Mouse (Mus musculus) stomach, postnatal 0 days (tissue): ENCODE data around the gene Gm10097. TPM values are rescaled to one million over a fixed set of nuclear protein-coding genes. Genes with fewer than 3 reads are reported as not detected.

Source experiments
- ATAC-seq: fragments of 200-750 bp; cut with Nextera tagmentation; 2 replicates; pipeline ENCODE4 v1.8.0; 2017; ENCODE audit not compliant: low FRiP score, low TSS enrichment
- DNase-seq: peaks from one replicate; pipeline ENCODE4 v3.0.0-alpha.2; 2016; ENCODE audit warnings: low spot score
- H3K27ac ChIP-seq: fragments of 300-500 bp; sonication (generic); replicated peaks from 2 replicates; pipeline ENCODE4 v1.5.1; 2014; ENCODE audit warnings: mild to moderate bottlenecking, control low read depth
- H3K27me3 ChIP-seq: fragments of 300-500 bp; sonication (generic); 2 replicates; pipeline ENCODE4 v1.6.1; 2014; ENCODE audit warnings: low read length; ENCODE audit not compliant: control insufficient read depth, insufficient read depth
- H3K36me3 ChIP-seq: fragments of 300-500 bp; sonication (generic); 2 replicates; pipeline ENCODE4 v1.6.1; 2014; ENCODE audit warnings: low read length, mixed read lengths; ENCODE audit not compliant: control insufficient read depth, insufficient read depth
- H3K4me1 ChIP-seq: fragments of 300-500 bp; sonication (generic); replicated peaks from 2 replicates; pipeline ENCODE4 v1.6.1; 2014; ENCODE audit warnings: antibody characterized with exemption; ENCODE audit not compliant: control insufficient read depth, insufficient read depth
- H3K4me2 ChIP-seq: fragments of 300-500 bp; sonication (generic); replicated peaks from 2 replicates; pipeline ENCODE4 v1.6.1; 2014; ENCODE audit warnings: low read depth, mild to moderate bottlenecking, control low read depth, moderate library complexity
- H3K4me3 ChIP-seq: fragments of 300-500 bp; sonication (generic); 2 replicates; pipeline ENCODE4 v1.5.1; 2014; ENCODE audit warnings: low read depth, low read length, control low read depth
- H3K9ac ChIP-seq: fragments of 300-500 bp; sonication (generic); 2 replicates; pipeline ENCODE4 v1.6.1; 2014; ENCODE audit warnings: mild to moderate bottlenecking, low read length, control low read depth, mixed read lengths
- H3K9me3 ChIP-seq: fragments of 300-500 bp; sonication (generic); 2 replicates; pipeline ENCODE4 v1.6.1; 2016; ENCODE audit warnings: low read length; ENCODE audit not compliant: control insufficient read depth
- CTCF ChIP-seq: IDR thresholded peaks from 2 replicates; pipeline ENCODE4 v1.5.1; 2016; ENCODE audit warnings: antibody characterized with exemption, low read depth, mild to moderate bottlenecking, moderate library complexity
- EP300 ChIP-seq: optimal IDR thresholded peaks from 2 replicates; pipeline ENCODE3; 2016; ENCODE audit warnings: antibody characterized with exemption
- WGBS: fragments of 180-500 bp; shearing (Covaris S2); extraction: QIAGEN DNeasy Blood & Tissue Kit; methylation state at CpG from one replicate; pipeline ENCODE4 v1.1.7; 2014; 5-methylcytosine and 5-hydroxymethylcytosine counted together
- polyA plus RNA-seq: library from polyadenylated mRNA; unstranded; fragments of >200 nt; fragmentation: Nextera tagmentation; extraction: Ambion mirVana; gene quantifications from 2 replicates; pipeline ENCODE4 v1.2.1, GENCODE M21; 2015

Gene Gm10097
- polyA plus RNA-seq, 1 experiment from 2014 or later: 0.06 TPM

- no peak overlapping the region for H3K9ac ChIP-seq
- H3K4me1 ChIP-seq: no peaks in the 10 kb centered on the region
- H3K36me3 ChIP-seq: 0 out of 2 replicates have a peak, but pooled peaks cover 2% of the 10 kb centered on the region
- ATAC-seq (no peak), DNase-seq (no peak)
- TF ChIP-seq EP300 (no peak), CTCF (no peak)
- H3K4me3 ChIP-seq: no peak overlapping the region
- WGBS: 77% methylated on average over 3 of the region's 3 CpGs
- H3K9me3 ChIP-seq: no peaks in the 10 kb centered on the region
- H3K27me3 ChIP-seq: no peaks in the 10 kb centered on the region
- no peak overlapping the region for H3K4me2 ChIP-seq
- no peak overlapping the region for H3K27ac ChIP-seq
These were observed 12.1 kb upstream of the Gm10097 start for GRCm38 (mm10) chr10:5056940-5057339.

DNA sequence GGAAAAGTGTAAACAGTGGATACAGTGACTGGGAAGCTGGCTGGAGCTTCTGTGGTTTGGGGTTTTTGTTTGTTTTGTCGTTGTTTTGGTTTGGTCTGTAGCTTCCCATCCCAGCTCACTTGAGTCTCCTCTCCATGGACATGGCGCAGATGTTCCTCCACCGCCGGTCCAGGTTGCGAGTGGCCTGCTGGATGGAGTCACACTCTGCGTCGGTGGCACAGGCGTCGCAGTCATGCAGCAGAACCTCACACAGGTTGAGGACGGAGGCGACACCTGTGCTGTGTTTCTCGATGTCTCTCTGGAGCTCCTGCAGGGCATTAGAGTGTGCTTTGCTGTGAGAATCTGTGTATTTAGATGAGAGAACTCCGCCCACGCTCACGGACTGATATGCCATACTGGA, 11.3 kb upstream of the Gm10097 start:
- no peaks in the 10 kb centered on the region for H3K27me3 ChIP-seq
- H3K4me3 ChIP-seq: no peak overlapping the region
- WGBS: 91% methylated on average over 15 of the region's 15 CpGs
- TF ChIP-seq CTCF (no peak), EP300 (no peak)
- H3K9ac ChIP-seq: no peak overlapping the region
- H3K27ac ChIP-seq: no peak overlapping the region
- no peaks in the 10 kb centered on the region for H3K9me3 ChIP-seq
- DNase-seq (no peak), ATAC-seq (no peak)
- H3K4me2 ChIP-seq: no peak overlapping the region
- no peaks in the 10 kb centered on the region for H3K4me1 ChIP-seq
- H3K36me3 ChIP-seq: 0 out of 2 replicates have a peak, but pooled peaks cover 2% of the 10 kb centered on the region

GRCm38 (mm10) chr10:5058876-5059275, 10.1 kb upstream of the Gm10097 start:
- TF ChIP-seq CTCF (no peak), EP300 (no peak)
- Histone ChIP-seq H3K4me3 (no peak overlapping the region), H3K4me1 (no peaks in the 10 kb centered on the region), H3K36me3 (0 out of 2 replicates have a peak, but pooled peaks cover 2% of the 10 kb centered on the region), H3K4me2 (no peak overlapping the region), H3K9ac (no peak overlapping the region), H3K27ac (no peak overlapping the region), H3K9me3 (no peaks in the 10 kb centered on the region), H3K27me3 (no peaks in the 10 kb centered on the region)
- no peak for DNase-seq
- no peak for ATAC-seq
- 77% methylated on average over 2 of the region's 2 CpGs for WGBS

- ATAC-seq: no peak
- Histone ChIP-seq H3K9me3 (no peaks in the 10 kb centered on the region), H3K4me3 (no peak overlapping the region), H3K4me2 (no peak overlapping the region), H3K27ac (no peak overlapping the region), H3K9ac (no peak overlapping the region), H3K36me3 (0 out of 2 replicates have a peak, but pooled peaks cover 2% of the 10 kb centered on the region), H3K4me1 (no peaks in the 10 kb centered on the region), H3K27me3 (no peaks in the 10 kb centered on the region)
- WGBS: 60% methylated on average over 2 of the region's 2 CpGs
- no peak for DNase-seq
- TF ChIP-seq CTCF (no peak), EP300 (no peak)
These were observed 9.0 kb upstream of the Gm10097 start for GRCm38 (mm10) chr10:5059983-5060382.

GRCm38 (mm10) chr10:5067113-5067512, 1.9 kb upstream of the Gm10097 start:
- DNase-seq: no peak
- 75% methylated on average over 3 of the region's 3 CpGs for WGBS
- H3K4me1 ChIP-seq: no peaks in the 10 kb centered on the region
- no peaks in the 10 kb centered on the region for H3K36me3 ChIP-seq
- no peaks in the 10 kb centered on the region for H3K27me3 ChIP-seq
- TF ChIP-seq CTCF (no peak), EP300 (no peak)
- H3K9me3 ChIP-seq: no peaks in the 10 kb centered on the region
- H3K4me3 ChIP-seq: no peak overlapping the region
- no peak overlapping the region for H3K4me2 ChIP-seq
- no peak overlapping the region for H3K27ac ChIP-seq
- H3K9ac ChIP-seq: no peak overlapping the region
- ATAC-seq: no peak

GRCm38 (mm10) chr10:5070168-5070940, 1.4 kb downstream of the Gm10097 start:
- Histone ChIP-seq H3K9me3 (no peaks in the 10 kb centered on the region), H3K4me2 (no peak overlapping the region), H3K36me3 (no peaks in the 10 kb centered on the region), H3K4me3 (no peak overlapping the region), H3K27ac (no peak overlapping the region), H3K9ac (no peak overlapping the region), H3K27me3 (no peaks in the 10 kb centered on the region), H3K4me1 (no peaks in the 10 kb centered on the region)
- TF ChIP-seq CTCF (no peak), EP300 (no peak)
- no peak for DNase-seq
- no peak for ATAC-seq
- WGBS: 88% methylated on average over 11 of the region's 11 CpGs
